Mouse (Mus musculus): ENCODE results near the gene Daam1. TPM values are rescaled to one million over a fixed set of nuclear protein-coding genes. Genes with fewer than 3 reads are reported as not detected.
"Not testable (repeated sequence)": the region's sequence is repeated elsewhere in the genome, so short reads cannot be mapped to it uniquely, and the experiment has no call there.

Gene Daam1
- polyA plus RNA-seq, 1 experiment, result 52.8 TPM

DNA sequence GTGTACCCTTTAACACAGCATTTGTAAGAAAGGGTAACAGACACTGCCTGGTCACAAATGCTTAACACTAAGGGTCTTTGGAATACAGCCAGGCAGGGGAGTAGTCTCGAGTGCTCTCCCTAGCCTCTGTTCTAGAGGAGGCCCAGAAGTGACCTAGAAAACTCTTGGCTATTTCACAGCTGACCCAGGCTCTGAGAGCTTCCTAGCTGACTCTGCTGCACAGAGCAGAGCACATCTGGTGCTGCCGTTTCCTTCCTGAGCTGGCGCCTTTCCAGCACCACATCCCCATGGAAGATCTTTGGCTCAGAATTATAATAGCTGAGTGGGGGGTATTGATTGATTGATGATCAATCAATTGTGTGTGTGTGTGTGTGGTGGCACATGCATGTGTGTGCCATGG, 11.1 kb downstream of the Daam1 start:
- Histone ChIP-seq H3K4me1 (peaks cover 98% of the 10 kb centered on the region), H3K36me3 (replicated peaks; ENCODE audit: low read length) (peaks cover 90% of the 10 kb centered on the region), H3K27me3 (replicated peaks) (no peaks in the 10 kb centered on the region), H3K4me3 (replicated peaks) (peak overlapping the region; percentile 77), H3K9me3 (no peaks in the 10 kb centered on the region)
- TF ChIP-seq GATA1 (IDR thresholded peaks at IDR 0.05; ENCODE audit: borderline replicate concordance, low read length) (no peak), FLI1 (IDR thresholded peaks at IDR 0.05; ENCODE audit: low read length) (no peak)

DNA sequence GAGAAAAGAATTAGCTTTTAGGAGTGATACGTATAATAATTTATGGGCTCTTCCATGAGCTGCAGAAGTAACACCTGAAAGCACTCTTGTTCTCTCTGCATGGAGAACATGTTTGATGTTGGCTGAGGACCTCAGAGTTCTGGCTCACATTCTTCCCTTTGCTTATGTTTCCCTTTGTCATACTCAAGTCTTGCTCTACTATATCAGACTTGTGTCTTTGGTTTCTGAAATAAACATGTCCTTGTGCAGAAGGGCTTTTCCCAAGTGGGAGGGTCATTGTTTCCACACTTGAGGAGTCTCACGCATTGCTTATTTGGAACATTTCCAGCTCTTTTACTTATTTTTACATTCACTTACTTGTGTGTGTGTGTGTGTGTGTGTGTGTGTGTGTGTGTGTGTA, 11.7 kb downstream of the Daam1 start:
- no peaks in the 10 kb centered on the region for H3K9me3 ChIP-seq
- peaks cover 88% of the 10 kb centered on the region for H3K36me3 ChIP-seq (replicated peaks; ENCODE audit: low read length)
- TF ChIP-seq GATA1 (IDR thresholded peaks at IDR 0.05; ENCODE audit: borderline replicate concordance, low read length) (no peak), FLI1 (IDR thresholded peaks at IDR 0.05; ENCODE audit: low read length) (no peak)
- H3K4me1 ChIP-seq, result peaks cover 98% of the 10 kb centered on the region
- H3K4me3 ChIP-seq (replicated peaks), result peak overlapping the region; percentile 59
- no peaks in the 10 kb centered on the region for H3K27me3 ChIP-seq (replicated peaks)

- Histone ChIP-seq H3K4me1 (peaks cover 98% of the 10 kb centered on the region), H3K36me3 (replicated peaks; ENCODE audit: low read length) (peaks cover 80% of the 10 kb centered on the region), H3K4me3 (replicated peaks) (no peak overlapping the region), H3K9me3 (no peaks in the 10 kb centered on the region), H3K27me3 (replicated peaks) (no peaks in the 10 kb centered on the region)
- TF ChIP-seq GATA1 (IDR thresholded peaks at IDR 0.05; ENCODE audit: borderline replicate concordance, low read length) (no peak), FLI1 (IDR thresholded peaks at IDR 0.05; ENCODE audit: low read length) (no peak)
Observed at GRCm38 (mm10) chr12:71845486-71845885, 14.6 kb downstream of the Daam1 start.

GRCm38 (mm10) chr12:71846416-71846815, 15.5 kb downstream of the Daam1 start:
- not testable (repeated sequence) for H3K9me3 ChIP-seq; H3K4me3 ChIP-seq (replicated peaks); H3K27me3 ChIP-seq (replicated peaks)
- peaks cover 98% of the 10 kb centered on the region for H3K4me1 ChIP-seq
- H3K36me3 ChIP-seq (replicated peaks; ENCODE audit: low read length), result peaks cover 78% of the 10 kb centered on the region

- H3K36me3 ChIP-seq (replicated peaks; ENCODE audit: low read length), result peaks cover 76% of the 10 kb centered on the region
- not testable (repeated sequence) for H3K27me3 ChIP-seq (replicated peaks)
Observed at GRCm38 (mm10) chr12:71847024-71847423, 16.1 kb downstream of the Daam1 start.

DNA sequence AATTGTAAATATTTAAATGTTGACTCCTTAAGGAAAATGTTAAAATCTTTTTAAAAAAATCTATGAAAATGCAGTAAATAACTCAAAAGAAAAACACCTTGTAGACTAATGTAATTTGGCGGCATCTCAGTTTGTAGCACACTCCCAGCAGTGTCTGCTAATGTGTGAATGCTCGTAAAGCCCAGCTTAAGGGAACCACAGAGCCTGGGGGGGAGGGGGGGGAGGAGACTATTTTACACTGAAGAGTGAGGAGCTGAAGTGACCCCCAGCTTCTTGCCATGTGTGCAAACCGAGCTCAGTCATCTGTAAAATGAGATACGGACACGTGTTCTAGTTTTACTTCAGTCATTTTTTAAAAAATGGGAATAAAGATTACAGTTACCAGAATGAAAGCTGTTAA, 16.7 kb downstream of the Daam1 start:
- TF ChIP-seq FLI1 (IDR thresholded peaks at IDR 0.05; ENCODE audit: low read length) (no peak), GATA1 (IDR thresholded peaks at IDR 0.05; ENCODE audit: borderline replicate concordance, low read length) (no peak)
- Histone ChIP-seq H3K27me3 (replicated peaks) (no peaks in the 10 kb centered on the region), H3K9me3 (no peaks in the 10 kb centered on the region), H3K4me1 (peaks cover 98% of the 10 kb centered on the region), H3K36me3 (replicated peaks; ENCODE audit: low read length) (peaks cover 72% of the 10 kb centered on the region), H3K4me3 (replicated peaks) (no peak overlapping the region)

More at GRCm38 (mm10) chr12:71847024-71847423, 16.1 kb downstream of the Daam1 start:
- Histone ChIP-seq H3K4me3 (replicated peaks) (peak overlapping the region; percentile 68), H3K4me1 (peaks cover 98% of the 10 kb centered on the region)
- not testable (repeated sequence) for H3K9me3 ChIP-seq

DNA sequence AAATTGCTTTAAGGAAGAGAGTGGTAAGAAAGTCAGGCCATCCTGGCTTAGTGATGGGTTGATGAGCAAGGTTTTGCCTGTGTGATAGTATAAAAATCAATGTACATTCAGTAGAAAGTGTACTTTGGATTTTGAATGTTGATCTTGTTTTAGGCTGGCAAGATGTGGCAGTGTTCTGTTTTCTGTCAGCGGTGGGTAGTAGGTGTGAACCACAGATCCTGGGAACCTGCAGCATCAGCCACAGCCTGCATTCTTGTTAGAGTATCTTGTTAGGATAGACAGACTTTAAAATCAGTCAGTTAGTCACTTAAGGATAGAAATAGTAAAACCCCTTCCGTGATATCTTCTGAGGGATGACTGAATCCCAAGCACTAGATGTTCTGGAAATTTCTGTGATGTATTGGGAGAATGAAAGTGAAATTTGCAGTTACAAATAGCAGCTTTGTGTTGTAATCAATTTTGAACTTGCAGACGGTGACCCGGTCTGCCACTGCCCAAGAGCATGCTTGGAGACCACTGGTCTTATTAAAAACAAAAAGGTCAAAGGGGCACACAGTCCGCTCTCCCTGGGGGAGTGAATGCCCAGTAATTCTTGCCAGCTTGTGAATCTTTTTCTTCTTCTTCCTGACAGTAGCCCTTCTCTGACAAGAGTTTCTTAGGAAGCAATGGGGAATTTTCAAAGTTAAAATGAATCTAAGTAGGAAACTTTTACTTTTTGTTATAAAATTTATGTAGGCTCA, 17.3 kb downstream of the Daam1 start:
- no peak overlapping the region for H3K4me3 ChIP-seq (replicated peaks)
- peaks cover 98% of the 10 kb centered on the region for H3K4me1 ChIP-seq
- peaks cover 73% of the 10 kb centered on the region for H3K36me3 ChIP-seq (replicated peaks; ENCODE audit: low read length)
- H3K27me3 ChIP-seq (replicated peaks), result no peaks in the 10 kb centered on the region
- TF ChIP-seq GATA1 (IDR thresholded peaks at IDR 0.05; ENCODE audit: borderline replicate concordance, low read length) (no peak), FLI1 (IDR thresholded peaks at IDR 0.05; ENCODE audit: low read length) (no peak)
- H3K9me3 ChIP-seq, result no peaks in the 10 kb centered on the region

DNA sequence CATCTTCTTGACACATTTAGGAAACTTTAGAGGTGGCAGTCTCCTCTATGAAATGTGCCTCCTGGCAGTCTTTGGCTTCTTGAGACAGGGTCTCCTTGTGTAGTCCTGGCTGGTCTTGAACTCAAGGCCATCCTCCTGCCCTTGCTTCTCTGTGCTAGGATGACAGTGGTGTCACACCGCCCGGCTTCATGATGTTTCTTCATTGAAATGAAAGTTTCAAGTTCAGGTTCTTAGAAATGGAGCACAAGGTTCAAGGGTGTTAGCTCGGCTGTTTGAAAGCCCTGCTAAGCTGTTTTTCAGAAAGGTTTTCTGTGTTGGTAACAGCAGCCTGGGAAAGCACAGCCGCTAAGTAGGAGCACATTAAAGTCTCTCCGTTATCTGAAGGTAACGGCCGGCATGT, 18.2 kb downstream of the Daam1 start:
- H3K27me3 ChIP-seq (replicated peaks), result no peaks in the 10 kb centered on the region
- H3K9me3 ChIP-seq, result no peaks in the 10 kb centered on the region
- no peak for TF ChIP-seq GATA1 (IDR thresholded peaks at IDR 0.05; ENCODE audit: borderline replicate concordance, low read length)
- TF ChIP-seq FLI1 (IDR thresholded peaks at IDR 0.05; ENCODE audit: low read length), result no peak
- H3K36me3 ChIP-seq (replicated peaks; ENCODE audit: low read length), result peaks cover 72% of the 10 kb centered on the region
- peaks cover 98% of the 10 kb centered on the region for H3K4me1 ChIP-seq
- H3K4me3 ChIP-seq (replicated peaks), result peak overlapping the region; percentile 69

GRCm38 (mm10) chr12:71850135-71850534, 19.3 kb downstream of the Daam1 start:
- Histone ChIP-seq H3K9me3 (no peaks in the 10 kb centered on the region), H3K36me3 (replicated peaks; ENCODE audit: low read length) (peaks cover 72% of the 10 kb centered on the region), H3K27me3 (replicated peaks) (no peaks in the 10 kb centered on the region), H3K4me3 (replicated peaks) (peak overlapping the region; percentile 64), H3K4me1 (peaks cover 99% of the 10 kb centered on the region)
- TF ChIP-seq GATA1 (IDR thresholded peaks at IDR 0.05; ENCODE audit: borderline replicate concordance, low read length), result no peak; the same call in 2 of the 3 replicates
- TF ChIP-seq FLI1 (IDR thresholded peaks at IDR 0.05; ENCODE audit: low read length), result no peak

DNA sequence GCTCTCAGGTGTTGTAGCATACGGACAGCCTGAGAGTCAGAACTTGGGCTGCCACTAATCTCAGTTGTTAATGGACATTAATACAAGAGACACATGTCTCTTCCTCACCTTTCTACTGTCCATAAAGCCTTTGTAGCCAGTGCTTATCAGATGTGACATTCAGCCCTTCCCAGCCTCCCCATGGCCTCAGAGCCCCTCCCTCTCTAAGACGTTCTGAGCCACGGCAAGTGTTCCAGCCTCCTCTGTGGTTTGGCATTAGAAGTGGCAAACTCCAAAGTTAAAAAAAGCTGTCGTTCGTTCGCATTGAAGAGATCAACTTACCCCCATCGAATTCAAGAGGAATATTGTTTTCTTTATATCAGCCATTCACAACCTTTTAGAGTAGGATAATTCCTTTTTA, 21.8 kb downstream of the Daam1 start:
- H3K4me1 ChIP-seq, result peaks cover 100% of the 10 kb centered on the region
- H3K4me3 ChIP-seq (replicated peaks), result peak overlapping the region; percentile 74
- H3K27me3 ChIP-seq (replicated peaks), result no peaks in the 10 kb centered on the region
- TF ChIP-seq GATA1 (IDR thresholded peaks at IDR 0.05; ENCODE audit: borderline replicate concordance, low read length) (no peak), FLI1 (IDR thresholded peaks at IDR 0.05; ENCODE audit: low read length) (no peak)
- H3K9me3 ChIP-seq, result no peaks in the 10 kb centered on the region
- peaks cover 82% of the 10 kb centered on the region for H3K36me3 ChIP-seq (replicated peaks; ENCODE audit: low read length)

GRCm38 (mm10) chr12:71853694-71854093, 22.8 kb downstream of the Daam1 start:
- Histone ChIP-seq H3K27me3 (replicated peaks) (no peaks in the 10 kb centered on the region), H3K36me3 (replicated peaks; ENCODE audit: low read length) (peaks cover 83% of the 10 kb centered on the region), H3K4me1 (peaks cover 100% of the 10 kb centered on the region), H3K4me3 (replicated peaks) (peak overlapping the region; percentile 76), H3K9me3 (no peaks in the 10 kb centered on the region)
- TF ChIP-seq FLI1 (IDR thresholded peaks at IDR 0.05; ENCODE audit: low read length) (no peak), GATA1 (IDR thresholded peaks at IDR 0.05; ENCODE audit: borderline replicate concordance, low read length) (no peak)
